Mouse (Mus musculus): Measurements from ENCODE around the gene Hist2h2aa1. TPM values are rescaled to one million over a fixed set of nuclear protein-coding genes. Genes with fewer than 3 reads are reported as not detected.
"Not testable (repeated sequence)": the region's sequence is repeated elsewhere in the genome, so short reads cannot be mapped to it uniquely, and the experiment has no call there.

The Hist2h2aa1 gene
- total RNA-seq, 4 experiments from 2014 or later: 14.1 to 18.6 (median 17.5) TPM

DNA sequence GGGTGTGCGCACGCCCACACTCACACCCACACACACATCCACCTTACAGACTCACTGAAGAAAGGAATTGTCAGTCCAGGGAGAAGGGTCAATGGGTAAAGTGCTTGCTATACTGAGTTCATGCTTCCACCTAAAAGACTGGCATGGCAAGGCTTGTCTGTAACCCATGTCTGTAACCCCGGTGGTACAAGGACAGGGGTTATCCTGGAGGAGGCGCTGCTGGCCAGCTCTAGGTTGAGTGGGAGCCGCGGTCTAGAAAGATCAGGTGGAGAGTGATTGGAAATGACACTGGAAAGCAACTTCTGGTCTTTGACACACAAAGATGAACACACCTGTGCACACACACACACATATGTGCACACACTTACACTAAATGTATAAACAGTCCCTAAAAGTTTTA is 35.4 kb downstream of the Hist2h2aa1 start:
- no peak for DNase-seq

DNA sequence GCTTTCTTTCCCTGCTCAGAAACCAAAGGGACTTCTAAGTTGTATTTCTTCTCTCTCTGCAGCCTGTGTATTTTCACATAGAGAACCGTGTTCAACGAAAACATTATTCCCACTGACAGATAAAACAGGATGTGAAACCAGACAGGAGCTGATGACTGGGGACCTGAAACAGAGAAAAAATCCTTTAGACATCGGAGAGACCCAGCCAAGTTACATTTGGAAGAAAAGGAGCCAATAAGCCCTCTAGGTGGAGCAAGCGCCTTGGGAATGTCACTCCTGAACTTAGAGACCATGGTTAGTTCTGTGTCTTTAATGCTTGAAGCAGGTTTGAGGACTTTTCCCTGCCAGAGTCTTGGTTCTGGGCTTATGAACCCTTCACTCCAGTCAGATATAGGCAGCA is 39.2 kb downstream of the Hist2h2aa1 start:
- no peak for DNase-seq

DNA sequence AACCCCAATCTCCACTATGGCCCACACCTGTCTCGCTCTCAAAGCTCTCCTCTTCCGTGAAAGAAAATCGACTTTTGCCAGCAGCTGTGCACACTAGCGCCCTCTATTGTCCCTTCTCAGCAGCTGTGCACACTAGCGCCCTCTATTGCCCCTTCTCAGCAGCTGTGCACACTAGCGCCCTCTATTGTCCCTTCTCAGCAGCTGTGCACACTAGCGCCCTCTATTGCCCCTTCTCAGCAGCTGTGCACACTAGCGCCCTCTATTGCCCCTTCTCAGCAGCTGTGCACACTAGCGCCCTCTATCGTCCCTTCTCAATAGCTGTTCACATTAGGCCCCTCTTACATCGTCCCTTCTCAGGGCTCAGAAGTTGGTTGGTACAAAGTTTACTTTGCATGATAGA is 42.0 kb downstream of the Hist2h2aa1 start:
- not testable (repeated sequence) for DNase-seq

DNA sequence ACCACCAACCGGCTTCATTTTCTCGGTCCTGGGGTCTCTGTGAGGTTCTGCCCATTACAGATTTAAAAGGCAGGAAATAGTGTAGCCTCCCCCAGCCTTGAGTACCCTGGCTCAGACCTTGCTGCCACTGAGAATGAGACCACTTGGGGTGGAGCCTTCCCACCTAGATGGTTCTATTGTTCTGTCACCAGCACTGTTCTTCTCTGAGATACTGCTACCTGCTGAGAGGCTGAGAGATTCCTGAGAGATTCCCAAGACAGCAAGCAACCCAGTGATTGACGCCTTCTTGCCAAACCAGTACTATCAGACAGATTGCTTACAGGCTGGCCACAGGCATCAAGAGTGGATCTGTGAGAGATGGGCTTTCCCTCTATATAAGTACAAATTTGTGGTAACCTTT is 43.9 kb downstream of the Hist2h2aa1 start:
- DNase-seq: no peak

DNA sequence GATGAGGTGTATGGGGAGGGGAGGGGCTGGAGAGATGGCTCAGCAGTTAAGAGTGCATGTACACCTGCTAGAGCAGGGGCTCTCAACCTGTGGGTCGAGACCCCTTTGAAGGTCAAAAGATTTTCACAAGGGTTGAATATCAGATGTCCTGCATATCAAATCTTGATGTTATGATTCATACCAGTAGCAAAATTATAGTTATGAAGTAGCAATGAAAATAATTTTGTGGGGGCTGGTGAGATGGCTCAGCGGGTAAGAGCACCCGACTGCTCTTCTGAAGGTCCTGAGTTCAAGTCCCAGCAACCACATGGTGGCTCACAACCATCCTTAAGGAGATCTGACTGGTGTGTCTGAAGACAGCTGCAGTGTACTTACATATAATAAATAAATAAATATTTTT is 45.4 kb downstream of the Hist2h2aa1 start:
- not testable (repeated sequence) for DNase-seq

DNA sequence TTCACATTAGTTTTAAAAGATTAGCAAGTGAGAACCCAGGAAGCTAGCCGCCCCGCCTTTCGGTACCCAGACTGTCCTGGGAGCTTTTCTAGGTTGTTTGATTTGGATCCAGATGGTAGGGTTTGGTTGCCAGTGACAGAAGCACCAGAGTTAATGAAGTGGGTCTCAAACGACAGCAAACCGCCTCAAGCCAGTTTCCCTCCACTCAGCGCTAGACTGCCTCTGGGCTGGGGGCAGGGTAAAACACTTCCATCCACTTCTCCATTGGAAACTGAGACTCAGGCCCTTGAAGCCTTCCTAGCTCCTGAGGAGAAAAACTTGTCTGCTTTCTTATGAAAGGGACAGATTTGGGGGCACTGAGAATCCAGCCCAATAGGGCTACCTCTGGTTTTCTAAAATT is 47.3 kb downstream of the Hist2h2aa1 start:
- DNase-seq: no peak

DNA sequence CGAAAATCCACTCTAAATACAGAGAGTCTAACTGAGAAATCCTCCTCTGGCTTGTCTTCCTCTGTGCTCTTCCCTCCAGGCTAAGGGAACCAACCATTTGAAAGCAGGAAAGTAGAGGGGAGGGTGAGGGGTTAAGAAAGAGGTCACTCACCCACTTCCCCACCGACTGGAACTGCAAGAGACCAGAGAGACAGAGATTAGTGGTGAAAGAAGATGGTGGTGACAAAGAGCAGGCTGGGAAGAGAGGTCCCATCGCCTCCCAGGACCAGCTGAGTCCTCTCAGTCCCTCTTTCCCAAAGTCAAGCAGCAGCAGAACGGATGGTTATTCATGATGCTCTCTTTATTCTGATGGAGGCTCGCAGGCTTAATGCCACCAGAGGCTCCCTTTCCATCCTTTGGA is 48.1 kb downstream of the Hist2h2aa1 start:
- DNase-seq: no peak

DNA sequence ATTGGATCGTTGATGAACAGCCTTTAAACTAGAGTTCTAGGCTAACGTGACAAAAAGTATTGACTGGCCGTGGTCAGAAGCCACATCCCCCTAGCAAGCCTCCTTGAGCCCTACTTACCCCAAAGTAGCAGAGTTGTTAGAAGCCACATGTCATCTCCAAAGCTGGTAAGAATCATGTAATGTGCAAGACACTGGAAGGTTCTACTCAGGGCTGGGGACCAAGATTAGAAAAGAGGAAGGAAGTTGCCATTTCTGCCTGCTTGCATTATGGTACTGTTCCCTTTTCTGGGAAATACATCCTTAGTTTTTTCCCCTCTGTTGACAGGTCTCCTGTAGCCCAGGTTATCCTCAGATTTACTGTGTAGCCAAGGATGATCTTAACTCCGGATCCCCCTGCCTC is 48.5 kb downstream of the Hist2h2aa1 start, which contains the start of gene Fcgr1:
TSS of gene Fcgr1 (minus strand) at position 183 of the 400 bp plus-strand sequence.
- DNase-seq: no peak

Small RNA genes lying within 50 kb of the gene (microRNA-seq; reads per million reads assigned to microRNA genes)
- gene Gm44492 (0 to 0.17 reads per million in 2 experiments), gene Gm47311 (0 reads per million in 2 experiments), gene Gm47313 (0 reads per million in 2 experiments)

Other genes with a start within 250 kb of the Hist2h2aa1 start
- gene Plekho1, start 249.5 kb upstream of the Hist2h2aa1 start, total RNA-seq (2022): 10 to 100 TPM; 16.8 to 33.6 (median 28.7) TPM
- 10 to 100 TPM; 29.7 to 49.0 (median 34.9) TPM for gene Vps45, start 187.0 kb upstream of the Hist2h2aa1 start, total RNA-seq (2022)
- gene Otud7b, start 141.0 kb upstream of the Hist2h2aa1 start, total RNA-seq (2022): 10 to 100 TPM; 37.8 to 55.2 (median 47.2) TPM
- gene Mtmr11, start 83.5 kb upstream of the Hist2h2aa1 start, total RNA-seq (2022): 10 to 100 TPM; 14.7 to 70.7 (median 43.7) TPM
- 10 to 100 TPM; 46.8 to 59.3 (median 50.8) TPM for gene Sf3b4, start 73.2 kb upstream of the Hist2h2aa1 start, total RNA-seq (2022)
- 10 to 100 TPM in 3 of 4 experiments, 1 to 10 TPM in 1; 9.4 to 16.7 (median 13.6) TPM for gene Sv2a, start 64.3 kb upstream of the Hist2h2aa1 start, total RNA-seq (2022)
- gene Bola1, start 25.8 kb upstream of the Hist2h2aa1 start, total RNA-seq (2022): 10 to 100 TPM; 24.2 to 48.0 (median 33.0) TPM
- gene Hist2h2ab, start 25.6 kb upstream of the Hist2h2aa1 start, total RNA-seq (2022): 1 to 10 TPM; 4.8 to 9.2 (median 9.0) TPM
- gene Hist2h2ac, start 24.6 kb upstream of the Hist2h2aa1 start, total RNA-seq (2022): 10 to 100 TPM; 53.1 to 90.6 (median 58.9) TPM
- gene Hist2h2be, start 24.4 kb upstream of the Hist2h2aa1 start, total RNA-seq (2022): 10 to 100 TPM; 13.8 to 27.3 (median 25.2) TPM
- 10 to 100 TPM; 13.0 to 27.9 (median 18.2) TPM for gene Hist2h3c2, start 6.4 kb upstream of the Hist2h2aa1 start, total RNA-seq (2022)
- 100 to 1,000 TPM; 483 to 517 (median 507) TPM for gene Hist2h2aa2, start 5.2 kb upstream of the Hist2h2aa1 start, total RNA-seq (2022)
- gene Hist2h3c1, start 1.2 kb downstream of the Hist2h2aa1 start, total RNA-seq (2022): not detected
- 10 to 100 TPM; 27.4 to 37.9 (median 32.5) TPM for gene Hist2h4, start 17.8 kb downstream of the Hist2h2aa1 start, total RNA-seq (2022)
- gene Hist2h3b, start 23.2 kb downstream of the Hist2h2aa1 start, total RNA-seq (2022): 100 to 1,000 TPM in 1 of 4 experiments, 10 to 100 TPM in 3; 50.3 to 108 (median 73.7) TPM
- gene Hist2h2bb, start 24.3 kb downstream of the Hist2h2aa1 start, total RNA-seq (2022): 100 to 1,000 TPM in 1 of 4 experiments, 10 to 100 TPM in 3; 70.8 to 139 (median 88.2) TPM
- 1 to 10 TPM; 2.2 to 4.3 (median 3.3) TPM for gene Fcgr1, start 48.5 kb downstream of the Hist2h2aa1 start, total RNA-seq (2022)
- not detected for gene BC107364, start 206.8 kb downstream of the Hist2h2aa1 start, total RNA-seq (2022)

Data from adrenal gland, adult 8-10 months (tissue).